Mouse (Mus musculus) liver, embryonic 14.5 days (tissue): ENCODE data around the gene Trub1.

ENCODE experiments used
- CTCF ChIP-seq: IDR thresholded peaks from 2 replicates; pipeline ENCODE4 v1.5.1; 2016; ENCODE audit warnings: antibody characterized with exemption, low read depth, control low read depth
- EP300 ChIP-seq: IDR thresholded peaks from 2 replicates; pipeline ENCODE4 v1.6.1; 2016; ENCODE audit warnings: antibody characterized with exemption, low read depth

- no peak for TF ChIP-seq CTCF
- TF ChIP-seq EP300 = no peak
These were observed at the start of gene Trub1 for GRCm38 (mm10) chr19:57452492-57453217.
